Mouse (Mus musculus): ENCODE measurements around the gene Aars. TPM values are rescaled to one million over a fixed set of nuclear protein-coding genes. Genes with fewer than 3 reads are reported as not detected.
"Not testable (repeated sequence)": the region's sequence is repeated elsewhere in the genome, so short reads cannot be mapped to it uniquely, and the experiment has no call there.

Gene Aars
- polyA plus RNA-seq, 1 experiment from 2014 or later: 28.5 TPM

GRCm38 (mm10) chr8:111056158-111056663 lies 23.3 kb downstream of the Aars start, which contains the start of gene Exosc6:
Gene Exosc6 (plus strand): TSS chr8:111056339.
- H3K27me3 ChIP-seq: no peaks in the 10 kb centered on the region
- peak within 1 kb of the TSS; percentile 90 for H3K4me2 ChIP-seq
- H3K4me3 ChIP-seq: peak within 1 kb of the TSS; percentile 92
- H3K4me1 ChIP-seq (replicated peaks): peaks cover 24% of the 10 kb centered on the region
- WGBS: under 1% methylated on average over 68 of the region's 68 CpGs
- H3K36me3 ChIP-seq: peaks cover 41% of the 10 kb centered on the region
- H3K9ac ChIP-seq: peak within 1 kb of the TSS; percentile 74
- peak within 1 kb of the TSS; percentile 87 for H3K27ac ChIP-seq
- no peaks in the 10 kb centered on the region for H3K9me3 ChIP-seq (replicated peaks)
- peak; percentile 88 for ATAC-seq (replicated peaks; ENCODE audit: insufficient number of reproducible peaks, insufficient read depth, low FRiP score, low read depth)

- no peaks in the 10 kb centered on the region for H3K27me3 ChIP-seq
- H3K4me2 ChIP-seq: peak overlapping the region; percentile 90
- WGBS: under 1% methylated on average over 56 of the region's 63 CpGs
- peak overlapping the region; percentile 87 for H3K27ac ChIP-seq
- peak overlapping the region; percentile 74 for H3K9ac ChIP-seq
- peaks cover 36% of the 10 kb centered on the region for H3K36me3 ChIP-seq
- peak; percentile 71 for ATAC-seq (replicated peaks; ENCODE audit: insufficient number of reproducible peaks, insufficient read depth, low FRiP score, low read depth)
- no peaks in the 10 kb centered on the region for H3K9me3 ChIP-seq (replicated peaks)
- H3K4me1 ChIP-seq (replicated peaks): peaks cover 27% of the 10 kb centered on the region
- H3K4me3 ChIP-seq: peak overlapping the region; percentile 92
These were observed 23.8 kb downstream of the Aars start for GRCm38 (mm10) chr8:111056691-111057293.

GRCm38 (mm10) chr8:111058946-111059572 lies 26.1 kb downstream of the Aars start:
- Histone ChIP-seq H3K4me3 (no peak overlapping the region), H3K9ac (no peak overlapping the region)
- 46% methylated on average over 2 of the region's 2 CpGs for WGBS

GRCm38 (mm10) chr8:111061688-111062071 lies 28.7 kb downstream of the Aars start:
- no peaks in the 10 kb centered on the region for H3K27me3 ChIP-seq
- H3K4me1 ChIP-seq (replicated peaks): peaks cover 31% of the 10 kb centered on the region
- no peak overlapping the region for H3K27ac ChIP-seq
- H3K9me3 ChIP-seq (replicated peaks): no peaks in the 10 kb centered on the region
- peak overlapping the region; percentile 83 for H3K4me2 ChIP-seq
- peak overlapping the region; percentile 53 for H3K9ac ChIP-seq
- under 1% methylated on average over 14 of the region's 14 CpGs for WGBS
- H3K4me3 ChIP-seq: peak overlapping the region; percentile 71
- no peaks in the 10 kb centered on the region for H3K36me3 ChIP-seq
- ATAC-seq (replicated peaks; ENCODE audit: insufficient number of reproducible peaks, insufficient read depth, low FRiP score, low read depth): no peak

More at GRCm38 (mm10) chr8:111058946-111059572, 26.1 kb downstream of the Aars start:
- Histone ChIP-seq H3K9me3 (replicated peaks) (no peaks in the 10 kb centered on the region), H3K27ac (no peak overlapping the region), H3K36me3 (peaks cover 14% of the 10 kb centered on the region), H3K27me3 (no peaks in the 10 kb centered on the region), H3K4me1 (replicated peaks) (peaks cover 31% of the 10 kb centered on the region), H3K4me2 (no peak overlapping the region)
- ATAC-seq (replicated peaks; ENCODE audit: insufficient number of reproducible peaks, insufficient read depth, low FRiP score, low read depth): no peak

GRCm38 (mm10) chr8:111062072-111062757 lies 29.3 kb downstream of the Aars start:
- Histone ChIP-seq H3K4me3 (peak overlapping the region; percentile 71), H3K9me3 (replicated peaks) (no peaks in the 10 kb centered on the region), H3K27me3 (no peaks in the 10 kb centered on the region), H3K4me1 (replicated peaks) (peaks cover 27% of the 10 kb centered on the region), H3K27ac (no peak overlapping the region), H3K36me3 (no peaks in the 10 kb centered on the region), H3K9ac (peak overlapping the region; percentile 53), H3K4me2 (peak overlapping the region; percentile 83)
- ATAC-seq (replicated peaks; ENCODE audit: insufficient number of reproducible peaks, insufficient read depth, low FRiP score, low read depth): peak; percentile 82
- under 1% methylated on average over 27 of the region's 27 CpGs for WGBS

- Histone ChIP-seq H3K9ac (no peak overlapping the region), H3K9me3 (replicated peaks) (no peaks in the 10 kb centered on the region), H3K4me2 (peak overlapping the region; percentile 83), H3K27me3 (no peaks in the 10 kb centered on the region), H3K27ac (no peak overlapping the region), H3K4me1 (replicated peaks) (peaks cover 20% of the 10 kb centered on the region), H3K36me3 (no peaks in the 10 kb centered on the region), H3K4me3 (no peak overlapping the region)
- WGBS: 67% methylated on average over 2 of the region's 2 CpGs
- no peak for ATAC-seq (replicated peaks; ENCODE audit: insufficient number of reproducible peaks, insufficient read depth, low FRiP score, low read depth)
These were observed 29.9 kb downstream of the Aars start for GRCm38 (mm10) chr8:111062893-111063292.

- no peak overlapping the region for H3K4me2 ChIP-seq
- no peaks in the 10 kb centered on the region for H3K27me3 ChIP-seq
- no peak overlapping the region for H3K4me3 ChIP-seq
- H3K36me3 ChIP-seq: no peaks in the 10 kb centered on the region
- H3K27ac ChIP-seq: no peak overlapping the region
- H3K4me1 ChIP-seq (replicated peaks): peaks cover 7% of the 10 kb centered on the region; the same call in 1 of the 2 replicates
- 64% methylated on average over 4 of the region's 4 CpGs for WGBS
- no peak for ATAC-seq (replicated peaks; ENCODE audit: insufficient number of reproducible peaks, insufficient read depth, low FRiP score, low read depth)
- no peak overlapping the region for H3K9ac ChIP-seq
- H3K9me3 ChIP-seq (replicated peaks): no peaks in the 10 kb centered on the region
These were observed 33.4 kb downstream of the Aars start for GRCm38 (mm10) chr8:111066308-111066707.

- Histone ChIP-seq H3K27me3 (no peaks in the 10 kb centered on the region), H3K9me3 (replicated peaks) (no peaks in the 10 kb centered on the region), H3K36me3 (no peaks in the 10 kb centered on the region), H3K4me3 (no peak overlapping the region), H3K4me1 (replicated peaks) (no peaks in the 10 kb centered on the region), H3K27ac (no peak overlapping the region), H3K9ac (no peak overlapping the region), H3K4me2 (no peak overlapping the region)
- 30% methylated on average over 10 of the region's 10 CpGs for WGBS
- ATAC-seq (replicated peaks; ENCODE audit: insufficient number of reproducible peaks, insufficient read depth, low FRiP score, low read depth): no peak
These were observed 34.5 kb downstream of the Aars start for GRCm38 (mm10) chr8:111067439-111067838.

- not testable (repeated sequence) for H3K4me3 ChIP-seq; H3K9me3 ChIP-seq (replicated peaks); H3K9ac ChIP-seq; H3K36me3 ChIP-seq; H3K4me2 ChIP-seq; H3K27ac ChIP-seq; H3K4me1 ChIP-seq (replicated peaks); ATAC-seq (replicated peaks; ENCODE audit: insufficient number of reproducible peaks, insufficient read depth, low FRiP score, low read depth); H3K27me3 ChIP-seq
- WGBS: 82% methylated on average over 9 of the region's 9 CpGs
These were observed 35.7 kb downstream of the Aars start for GRCm38 (mm10) chr8:111068660-111069059.

- Histone ChIP-seq H3K4me3 (no peak overlapping the region), H3K4me2 (no peak overlapping the region), H3K27ac (no peak overlapping the region), H3K9ac (no peak overlapping the region), H3K27me3 (no peaks in the 10 kb centered on the region), H3K36me3 (no peaks in the 10 kb centered on the region), H3K4me1 (replicated peaks) (no peaks in the 10 kb centered on the region), H3K9me3 (replicated peaks) (no peaks in the 10 kb centered on the region)
- 78% methylated on average over 3 of the region's 3 CpGs for WGBS
- ATAC-seq (replicated peaks; ENCODE audit: insufficient number of reproducible peaks, insufficient read depth, low FRiP score, low read depth): no peak
These were observed 43.0 kb downstream of the Aars start for GRCm38 (mm10) chr8:111075926-111076325.

- Histone ChIP-seq H3K4me3 (no peak overlapping the region), H3K4me2 (no peak overlapping the region), H3K4me1 (replicated peaks) (no peaks in the 10 kb centered on the region), H3K27ac (no peak overlapping the region), H3K9me3 (replicated peaks) (no peaks in the 10 kb centered on the region), H3K9ac (no peak overlapping the region), H3K27me3 (no peaks in the 10 kb centered on the region), H3K36me3 (no peaks in the 10 kb centered on the region)
- WGBS: 56% methylated on average over 5 of the region's 5 CpGs
- no peak for ATAC-seq (replicated peaks; ENCODE audit: insufficient number of reproducible peaks, insufficient read depth, low FRiP score, low read depth)
These were observed 46.5 kb downstream of the Aars start for GRCm38 (mm10) chr8:111079461-111079860.
